Mouse (Mus musculus) stomach, embryonic 15.5 days (tissue): ENCODE data around the gene F11r. TPM values are rescaled to one million over a fixed set of nuclear protein-coding genes. Genes with fewer than 3 reads are reported as not detected.
A peak's percentile ranks its signal among the peaks of the same experiment; 100 is the strongest.

Experiments used
- ATAC-seq: fragments of 200-750 bp; cut with Nextera tagmentation; 2 replicates; pipeline ENCODE4 v1.8.0; 2017; ENCODE audit warnings: low read depth, moderate number of reproducible peaks, moderate TSS enrichment; ENCODE audit not compliant: insufficient read depth, low FRiP score
- H3K27ac ChIP-seq: fragments of 300-500 bp; sonication (generic); 2 replicates; pipeline ENCODE4 v1.5.1; 2015; ENCODE audit warnings: mild to moderate bottlenecking, inconsistent platforms
- H3K27me3 ChIP-seq: fragments of 300-500 bp; sonication (generic); replicated peaks from 2 replicates; pipeline ENCODE4 v1.6.1; 2015; ENCODE audit warnings: inconsistent platforms
- H3K36me3 ChIP-seq: fragments of 300-500 bp; sonication (generic); 2 replicates; pipeline ENCODE4 v1.6.1; 2015; ENCODE audit warnings: inconsistent platforms
- H3K4me1 ChIP-seq: fragments of 300-500 bp; sonication (generic); 2 replicates; pipeline ENCODE4 v1.6.1; 2015; ENCODE audit warnings: inconsistent platforms
- H3K4me2 ChIP-seq: fragments of 300-500 bp; sonication (generic); 2 replicates; pipeline ENCODE4 v1.6.1; 2015; ENCODE audit warnings: mild to moderate bottlenecking, inconsistent platforms
- H3K4me3 ChIP-seq: fragments of 300-500 bp; sonication (generic); replicated peaks from 2 replicates; pipeline ENCODE4 v1.5.1; 2015; ENCODE audit warnings: inconsistent platforms
- H3K9ac ChIP-seq: fragments of 300-500 bp; sonication (generic); 2 replicates; pipeline ENCODE4 v1.6.1; 2015; ENCODE audit warnings: inconsistent platforms
- H3K9me3 ChIP-seq: fragments of 300-500 bp; sonication (generic); 2 replicates; pipeline ENCODE4 v1.6.1; 2016; ENCODE audit warnings: inconsistent platforms
- WGBS: fragments of 180-500 bp; shearing (Covaris S2); methylation state at CpG from one replicate; pipeline ENCODE4 v1.1.7; 2015; 5-methylcytosine and 5-hydroxymethylcytosine counted together
- polyA plus RNA-seq: library from polyadenylated mRNA; unstranded; fragments of >200 nt; fragmentation: Nextera tagmentation; extraction: Ambion mirVana; gene quantifications from 2 replicates; pipeline ENCODE4 v1.2.1, GENCODE M21; 2015

F11r gene
- polyA plus RNA-seq, 1 experiment from 2014 or later: 108 TPM

DNA sequence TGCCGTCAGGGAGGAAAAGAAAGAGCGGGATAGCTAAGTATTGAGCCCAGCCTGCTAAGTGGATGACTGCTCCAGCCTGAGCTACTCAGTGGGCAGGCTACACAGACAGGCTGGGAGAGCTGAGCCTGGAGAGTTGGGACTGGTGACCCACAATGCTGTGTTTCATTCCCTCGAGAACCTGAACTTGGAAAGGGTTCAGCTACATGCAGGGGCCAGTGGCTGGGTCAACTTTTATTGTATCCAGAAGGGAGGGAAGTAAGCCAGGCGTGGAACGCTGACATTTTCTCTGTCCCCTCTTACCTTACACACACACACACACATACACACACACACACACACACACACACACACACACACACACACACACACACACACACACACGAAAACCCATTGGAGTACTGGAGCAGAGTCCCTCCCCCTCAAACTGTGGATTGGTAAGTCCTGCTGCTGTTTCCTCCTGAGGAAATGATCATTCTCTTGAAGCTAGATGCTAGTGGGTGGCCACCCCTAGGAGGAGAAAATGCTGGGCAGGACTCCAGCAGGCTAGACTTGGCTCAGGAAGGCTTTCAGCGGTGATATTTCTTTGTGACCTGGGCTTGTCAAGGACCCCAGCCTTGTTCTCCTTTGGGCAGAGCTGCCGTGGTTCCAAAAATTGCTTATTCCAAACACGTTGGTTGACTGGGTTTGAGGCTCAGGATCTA lies 2.8 kb downstream of the F11r start:
- ATAC-seq: no peak

DNA sequence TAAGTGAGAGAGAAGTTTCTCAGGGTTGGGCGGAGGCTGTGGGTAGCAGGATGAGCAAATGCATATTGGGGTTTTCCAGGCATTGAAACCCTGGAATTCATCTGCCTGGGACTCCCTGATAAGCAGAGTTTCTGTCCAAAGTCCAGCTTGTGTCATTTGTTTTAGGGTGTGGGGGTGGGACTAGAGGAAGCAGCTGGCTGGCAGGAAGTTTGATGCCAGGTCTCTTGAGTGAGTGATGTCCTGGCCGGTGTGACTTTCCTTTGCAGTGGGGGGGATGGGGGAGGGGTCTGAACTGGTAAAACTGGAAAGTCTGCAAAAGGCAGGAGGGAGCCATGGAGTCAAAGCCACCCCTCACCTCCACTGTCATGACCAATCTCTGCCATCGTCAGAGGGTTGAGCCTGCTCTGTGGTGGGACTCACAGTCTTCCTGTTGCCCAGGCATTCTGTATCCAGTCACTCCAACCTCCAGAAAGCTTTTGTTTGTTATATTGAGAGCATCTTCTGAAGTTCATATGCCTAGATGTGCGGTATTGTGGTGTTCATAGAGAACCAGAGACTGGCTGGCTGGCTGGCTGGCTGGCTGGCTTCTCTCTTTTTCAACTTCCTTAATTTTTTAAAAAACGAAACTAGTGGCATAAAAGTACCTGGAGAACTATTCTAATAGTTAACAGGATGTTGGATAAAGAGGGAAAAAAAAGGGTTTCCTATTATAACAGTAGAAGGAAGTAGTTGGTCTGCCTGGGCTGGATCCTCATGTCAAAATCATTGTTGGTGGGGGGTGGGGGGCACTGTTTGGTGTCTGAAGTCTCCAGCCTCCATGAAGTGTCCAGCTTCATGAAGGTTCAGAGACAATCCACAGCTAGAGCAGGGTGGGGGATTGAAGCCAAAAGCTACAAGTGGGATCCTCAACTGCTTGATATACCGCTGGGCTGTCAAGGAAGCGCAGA lies 4.4 kb downstream of the F11r start:
- Histone ChIP-seq H3K36me3 (no peaks in the 10 kb centered on the region), H3K27me3 (no peaks in the 10 kb centered on the region), H3K9me3 (no peaks in the 10 kb centered on the region), H3K4me3 (peak overlapping the region; percentile 51; the same call in 1 of the 2 replicates), H3K27ac (peak overlapping the region; percentile 91), H3K9ac (no peak overlapping the region), H3K4me1 (peaks cover 22% of the 10 kb centered on the region), H3K4me2 (peak overlapping the region; percentile 56)
- peak; percentile 63 for ATAC-seq
- WGBS: 43% methylated on average over 7 of the region's 7 CpGs

More for the DNA sequence above, 2.8 kb downstream of the F11r start:
- Histone ChIP-seq H3K4me1 (peaks cover 26% of the 10 kb centered on the region), H3K9ac (no peak overlapping the region), H3K9me3 (no peaks in the 10 kb centered on the region), H3K36me3 (no peaks in the 10 kb centered on the region), H3K27me3 (no peaks in the 10 kb centered on the region), H3K4me2 (peak overlapping the region; percentile 56), H3K27ac (peak overlapping the region; percentile 91), H3K4me3 (peak overlapping the region; percentile 51)
- WGBS: 15% methylated on average over 9 of the region's 9 CpGs

DNA sequence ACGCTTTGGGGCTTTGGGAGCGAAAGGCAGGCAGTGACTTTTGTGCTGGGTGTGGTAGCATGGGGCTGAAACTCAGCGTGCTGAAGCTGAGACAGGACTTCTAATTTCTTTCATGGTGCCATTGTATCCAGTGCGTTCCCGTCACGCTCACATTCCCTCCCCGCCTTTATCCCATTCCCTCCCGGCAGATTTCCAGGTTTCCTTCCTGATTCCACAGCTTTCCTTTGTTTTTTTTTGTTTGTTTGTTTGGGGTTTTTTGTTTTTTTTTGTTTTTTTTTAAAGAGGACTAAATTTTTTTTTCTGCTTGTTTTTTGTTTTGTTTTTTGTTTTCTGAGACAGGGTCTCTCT lies 5.1 kb downstream of the F11r start:
- Histone ChIP-seq H3K27me3 (no peaks in the 10 kb centered on the region), H3K4me1 (peaks cover 24% of the 10 kb centered on the region), H3K9me3 (no peaks in the 10 kb centered on the region), H3K36me3 (no peaks in the 10 kb centered on the region), H3K27ac (peak overlapping the region; percentile 91), H3K4me2 (peak overlapping the region; percentile 56), H3K9ac (no peak overlapping the region), H3K4me3 (peak overlapping the region; percentile 14; the same call in 1 of the 2 replicates)
- no peak for ATAC-seq
- 58% methylated on average over 8 of the region's 8 CpGs for WGBS

DNA sequence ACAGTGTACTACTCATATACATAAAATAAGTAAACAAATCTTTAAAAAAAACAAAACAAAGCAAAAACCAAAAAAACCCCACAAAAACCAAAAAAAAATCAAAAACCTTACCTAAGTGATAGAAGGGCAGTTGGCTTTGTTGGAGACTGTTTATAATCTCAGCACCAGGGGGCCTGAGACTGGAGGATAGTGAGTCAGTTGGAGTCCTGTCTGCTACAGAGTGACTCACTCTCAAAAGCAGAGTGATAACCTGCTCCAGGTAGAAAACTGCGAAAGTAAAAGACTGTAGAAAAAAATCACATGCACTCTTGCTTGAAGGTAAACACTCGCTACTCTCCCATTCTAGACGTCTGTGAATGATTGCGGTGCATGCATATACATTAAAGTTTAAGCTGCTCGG lies 7.7 kb downstream of the F11r start:
- no peak overlapping the region for H3K9ac ChIP-seq
- peaks cover 19% of the 10 kb centered on the region for H3K4me1 ChIP-seq
- H3K4me3 ChIP-seq: no peak overlapping the region
- H3K27ac ChIP-seq: no peak overlapping the region
- H3K27me3 ChIP-seq: no peaks in the 10 kb centered on the region
- H3K4me2 ChIP-seq: no peak overlapping the region
- H3K36me3 ChIP-seq: no peaks in the 10 kb centered on the region
- no peaks in the 10 kb centered on the region for H3K9me3 ChIP-seq
- no peak for ATAC-seq
- WGBS: 62% methylated on average over 5 of the region's 5 CpGs

DNA sequence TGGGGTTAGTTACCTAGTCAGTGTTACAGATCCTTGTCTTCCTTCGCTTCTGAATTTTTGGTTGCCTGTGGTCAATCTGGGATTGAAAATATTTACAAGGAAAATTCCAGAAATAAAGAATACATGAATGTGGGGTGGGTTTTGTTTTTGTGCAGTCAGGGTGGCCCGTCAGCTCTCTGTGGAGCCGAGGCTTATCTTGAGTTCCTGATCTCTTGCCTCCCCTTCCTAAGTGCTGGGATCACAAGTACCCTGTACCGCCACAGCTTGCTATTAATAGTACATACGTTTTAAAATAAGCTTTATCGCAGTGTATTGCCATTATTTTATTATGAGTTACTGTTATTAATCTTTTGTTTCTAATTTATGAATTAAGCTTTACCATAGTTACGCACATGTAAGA lies 9.5 kb downstream of the F11r start:
- peaks cover 14% of the 10 kb centered on the region; the same call in 1 of the 2 replicates for H3K4me1 ChIP-seq
- no peak overlapping the region for H3K4me3 ChIP-seq
- no peaks in the 10 kb centered on the region for H3K36me3 ChIP-seq
- no peak overlapping the region for H3K9ac ChIP-seq
- H3K27ac ChIP-seq: no peak overlapping the region
- H3K9me3 ChIP-seq: no peaks in the 10 kb centered on the region
- no peaks in the 10 kb centered on the region for H3K27me3 ChIP-seq
- 46% methylated on average over 7 of the region's 7 CpGs for WGBS
- H3K4me2 ChIP-seq: no peak overlapping the region
- ATAC-seq: no peak

DNA sequence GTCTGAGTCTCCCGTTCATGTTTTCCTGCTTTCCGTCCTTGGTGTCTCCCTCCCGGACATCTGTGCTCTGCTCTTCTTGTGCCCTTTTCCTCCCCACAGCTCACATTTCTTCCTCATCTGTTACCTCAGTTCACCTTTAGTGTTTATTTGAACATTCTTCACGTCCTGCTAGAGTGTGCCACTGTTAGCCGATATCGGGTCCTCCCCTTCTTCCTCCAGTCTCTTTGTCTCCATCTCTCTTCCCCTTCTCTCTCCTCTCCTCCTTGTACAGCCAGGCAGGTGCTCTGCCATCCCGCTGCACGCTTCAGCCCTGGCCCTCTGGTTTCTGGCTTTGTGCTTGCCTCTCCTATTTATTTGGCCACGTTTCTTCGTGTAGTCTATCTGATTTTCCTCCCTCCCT lies 10.4 kb downstream of the F11r start:
- H3K9ac ChIP-seq: no peak overlapping the region
- peak overlapping the region; percentile 33; the same call in 1 of the 2 replicates for H3K27ac ChIP-seq
- WGBS: 12% methylated on average over 10 of the region's 10 CpGs
- H3K9me3 ChIP-seq: no peaks in the 10 kb centered on the region
- no peaks in the 10 kb centered on the region for H3K27me3 ChIP-seq
- ATAC-seq: no peak
- peaks cover 13% of the 10 kb centered on the region; the same call in 1 of the 2 replicates for H3K4me1 ChIP-seq
- no peaks in the 10 kb centered on the region for H3K36me3 ChIP-seq
- H3K4me3 ChIP-seq: no peak overlapping the region
- H3K4me2 ChIP-seq: peak overlapping the region; percentile 4; the same call in 1 of the 2 replicates

DNA sequence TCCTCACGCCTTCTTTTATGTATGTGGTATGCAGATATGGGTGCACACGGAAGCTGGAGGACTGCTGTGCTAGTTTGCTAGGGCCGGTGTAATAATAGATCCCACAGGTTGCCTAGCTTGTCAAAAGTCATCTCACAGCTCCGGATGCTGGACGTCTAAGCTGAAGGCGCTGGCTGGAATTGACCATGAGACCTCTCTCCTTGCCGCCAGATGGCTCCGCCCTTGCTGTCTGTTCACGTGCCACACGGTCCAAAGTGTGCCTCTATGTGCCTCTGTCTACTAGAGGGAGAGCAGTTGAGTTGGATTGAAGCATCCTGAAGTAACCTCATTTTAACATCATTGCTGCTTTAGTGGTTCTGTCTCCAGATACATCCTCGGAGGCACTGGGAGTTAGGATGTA lies 12.7 kb downstream of the F11r start:
- 71% methylated on average over 11 of the region's 11 CpGs for WGBS
- no peaks in the 10 kb centered on the region for H3K36me3 ChIP-seq
- no peak for ATAC-seq
- no peak overlapping the region for H3K4me2 ChIP-seq
- H3K27ac ChIP-seq: no peak overlapping the region
- no peaks in the 10 kb centered on the region for H3K9me3 ChIP-seq
- H3K4me1 ChIP-seq: peaks cover 9% of the 10 kb centered on the region; the same call in 1 of the 2 replicates
- no peaks in the 10 kb centered on the region for H3K27me3 ChIP-seq
- H3K4me3 ChIP-seq: no peak overlapping the region
- no peak overlapping the region for H3K9ac ChIP-seq

DNA sequence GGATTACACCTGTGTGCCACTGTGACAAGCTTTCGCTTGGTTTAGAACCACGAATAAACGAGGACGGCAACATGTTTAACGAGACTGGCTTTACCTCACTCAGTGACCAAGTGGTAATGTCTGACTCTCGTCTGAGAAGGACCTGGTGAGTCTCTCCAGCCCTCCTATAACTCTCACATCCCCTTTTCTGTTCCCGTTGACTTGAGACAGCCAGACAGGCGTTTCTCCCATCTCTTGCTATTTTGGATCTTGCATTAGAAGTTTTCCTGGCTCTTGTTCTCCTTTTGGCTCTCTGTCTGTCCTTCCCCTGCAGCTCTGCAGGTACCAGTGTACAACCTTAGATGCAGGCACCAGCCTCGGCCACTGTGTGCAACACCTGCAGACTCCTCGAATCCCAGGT lies 13.7 kb downstream of the F11r start:
- Histone ChIP-seq H3K4me1 (peaks cover 9% of the 10 kb centered on the region; the same call in 1 of the 2 replicates), H3K9me3 (no peaks in the 10 kb centered on the region), H3K27ac (no peak overlapping the region), H3K27me3 (no peaks in the 10 kb centered on the region), H3K4me2 (no peak overlapping the region), H3K9ac (no peak overlapping the region), H3K36me3 (no peaks in the 10 kb centered on the region), H3K4me3 (no peak overlapping the region)
- no peak for ATAC-seq
- WGBS: 60% methylated on average over 10 of the region's 10 CpGs

DNA sequence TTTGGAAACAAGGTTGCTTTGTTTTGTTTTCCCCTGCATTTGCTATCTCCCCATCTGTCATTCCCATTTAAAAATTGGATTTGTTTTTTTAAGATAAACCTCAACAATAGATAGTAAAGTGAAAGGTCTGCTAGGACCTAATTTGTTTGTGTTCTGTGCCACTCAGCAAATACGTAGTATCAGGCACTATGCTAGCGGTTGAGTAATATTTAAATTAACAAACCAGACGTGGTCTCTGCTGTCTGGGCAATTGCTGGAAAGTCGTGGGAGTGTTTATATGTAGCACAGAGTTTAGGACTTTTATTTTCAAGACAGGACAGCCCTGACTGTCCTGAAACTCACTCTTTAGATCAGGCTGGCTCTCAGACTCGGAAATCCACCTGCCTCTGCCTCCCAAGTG lies 15.2 kb downstream of the F11r start:
- Histone ChIP-seq H3K4me1 (0 out of 2 replicates have a peak, but pooled peaks cover 2% of the 10 kb centered on the region), H3K36me3 (no peaks in the 10 kb centered on the region), H3K4me2 (no peak overlapping the region), H3K4me3 (no peak overlapping the region), H3K9ac (no peak overlapping the region), H3K27ac (no peak overlapping the region; the same call in 1 of the 2 replicates), H3K9me3 (no peaks in the 10 kb centered on the region), H3K27me3 (no peaks in the 10 kb centered on the region)
- ATAC-seq: no peak
- 52% methylated on average over 5 of the region's 5 CpGs for WGBS

DNA sequence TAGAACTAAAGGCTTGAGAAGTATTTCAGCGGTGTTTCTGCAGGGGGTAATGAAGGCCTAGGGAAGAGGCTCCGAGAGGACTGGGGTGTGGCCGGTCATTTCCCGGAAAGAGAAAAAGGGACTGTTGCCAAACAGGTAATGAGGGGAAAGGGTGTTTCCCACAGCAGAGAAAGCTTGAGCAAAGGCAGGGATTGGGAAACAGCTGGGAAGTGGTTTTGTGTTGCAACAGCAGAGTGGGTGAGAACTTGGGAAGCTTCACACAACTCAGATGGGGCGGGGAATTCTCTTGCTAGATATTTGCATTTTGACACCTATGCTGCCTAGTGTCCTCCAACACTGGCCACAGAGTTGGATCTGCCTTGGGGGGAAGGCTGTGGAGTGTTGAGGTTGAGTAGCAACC lies 15.6 kb downstream of the F11r start:
- Histone ChIP-seq H3K9me3 (no peaks in the 10 kb centered on the region), H3K27ac (no peak overlapping the region; the same call in 1 of the 2 replicates), H3K4me3 (no peak overlapping the region), H3K36me3 (no peaks in the 10 kb centered on the region), H3K9ac (no peak overlapping the region), H3K4me1 (no peaks in the 10 kb centered on the region), H3K4me2 (no peak overlapping the region), H3K27me3 (no peaks in the 10 kb centered on the region)
- ATAC-seq: no peak
- WGBS: 75% methylated on average over 5 of the region's 5 CpGs

DNA sequence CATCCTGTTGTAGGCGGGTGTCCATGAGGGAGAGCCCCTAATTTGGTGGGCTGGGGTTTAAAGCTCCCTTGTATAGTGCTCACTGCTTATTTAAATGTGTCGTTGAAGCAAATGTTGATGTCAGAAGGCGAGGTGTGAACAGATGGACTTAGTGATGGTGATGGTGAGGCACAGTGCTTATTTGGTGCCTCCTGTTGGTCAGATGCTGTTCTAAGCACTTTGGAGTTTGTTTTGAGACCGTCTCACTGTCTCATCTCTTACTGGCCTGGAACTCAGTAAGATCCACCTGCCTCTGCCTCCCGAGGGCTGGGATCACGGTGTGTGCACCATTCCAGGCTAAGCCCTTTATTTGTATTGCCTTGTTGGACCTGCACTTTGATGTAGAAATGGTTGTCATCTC lies 17.6 kb downstream of the F11r start:
- Histone ChIP-seq H3K27ac (no peak overlapping the region), H3K36me3 (no peaks in the 10 kb centered on the region), H3K27me3 (no peaks in the 10 kb centered on the region), H3K9me3 (no peaks in the 10 kb centered on the region), H3K9ac (no peak overlapping the region), H3K4me2 (no peak overlapping the region), H3K4me3 (no peak overlapping the region), H3K4me1 (no peaks in the 10 kb centered on the region)
- no peak for ATAC-seq
- WGBS: 83% methylated on average over 6 of the region's 6 CpGs

DNA sequence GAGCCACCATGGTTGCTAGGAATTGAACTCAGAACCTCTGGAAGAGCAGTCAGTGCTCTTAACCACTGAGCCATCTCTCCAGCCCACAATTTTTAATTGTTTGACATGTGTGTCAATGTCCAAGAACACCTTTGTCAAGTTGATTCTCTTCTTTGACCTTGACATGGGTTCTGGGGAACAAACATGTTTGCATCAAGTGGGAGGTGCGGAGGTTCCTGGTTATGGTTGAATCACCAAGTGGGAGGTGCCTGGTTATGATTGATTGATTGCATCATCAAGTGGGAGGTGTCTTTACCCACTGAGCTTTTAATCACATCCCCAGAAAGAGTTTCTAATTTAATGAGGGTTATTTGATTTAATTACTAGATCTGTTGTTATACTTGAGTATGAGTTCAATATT lies 20.2 kb downstream of the F11r start:
- H3K27me3 ChIP-seq: no peaks in the 10 kb centered on the region
- no peak overlapping the region for H3K27ac ChIP-seq
- no peak overlapping the region for H3K4me3 ChIP-seq
- no peaks in the 10 kb centered on the region for H3K9me3 ChIP-seq
- H3K4me2 ChIP-seq: no peak overlapping the region
- H3K36me3 ChIP-seq: peaks cover 13% of the 10 kb centered on the region; the same call in 1 of the 2 replicates
- H3K4me1 ChIP-seq: no peaks in the 10 kb centered on the region
- H3K9ac ChIP-seq: no peak overlapping the region
- no peak for ATAC-seq
- 85% methylated on average over 1 of the region's 1 CpGs for WGBS
